Mouse (Mus musculus) hindbrain, postnatal 0 days (tissue): Measurements from ENCODE around the gene AI597479. TPM values are rescaled to one million over a fixed set of nuclear protein-coding genes. Genes with fewer than 3 reads are reported as not detected.
A peak's percentile ranks its signal among the peaks of the same experiment; 100 is the strongest.

ENCODE experiments used
- ATAC-seq: fragments of 200-750 bp; cut with Nextera tagmentation; 2 replicates; pipeline ENCODE4 v1.8.0; 2017; ENCODE audit warnings: mild to moderate bottlenecking, moderate TSS enrichment, moderate library complexity
- DNase-seq: peaks from one replicate; pipeline ENCODE4 v3.0.0-alpha.2; 2015; ENCODE audit warnings: low spot score
- H3K27ac ChIP-seq: fragments of 300-500 bp; sonication (generic); 2 replicates; pipeline ENCODE4 v1.5.1; 2014; ENCODE audit warnings: mild to moderate bottlenecking
- H3K27me3 ChIP-seq: fragments of 300-500 bp; sonication (generic); 2 replicates; pipeline ENCODE4 v1.6.1; 2014; ENCODE audit warnings: low read length, mixed read lengths; ENCODE audit not compliant: insufficient read depth
- H3K36me3 ChIP-seq: fragments of 300-500 bp; sonication (generic); 2 replicates; pipeline ENCODE4 v1.6.1; 2014; ENCODE audit warnings: low read length, mixed read lengths; ENCODE audit not compliant: insufficient read depth
- H3K4me1 ChIP-seq: fragments of 300-500 bp; sonication (generic); 2 replicates; pipeline ENCODE4 v1.6.1; 2014; ENCODE audit warnings: antibody characterized with exemption, low read length, mixed read lengths; ENCODE audit not compliant: insufficient read depth
- H3K4me2 ChIP-seq: fragments of 300-500 bp; sonication (generic); 2 replicates; pipeline ENCODE4 v1.6.1; 2014; ENCODE audit warnings: low read depth, mild to moderate bottlenecking, low read length, moderate library complexity, mixed read lengths
- H3K4me3 ChIP-seq: fragments of 300-500 bp; sonication (generic); 2 replicates; pipeline ENCODE4 v1.5.1; 2014; ENCODE audit warnings: low read length
- H3K9ac ChIP-seq: fragments of 300-500 bp; sonication (generic); replicated peaks from 2 replicates; pipeline ENCODE4 v1.6.1; 2014; ENCODE audit warnings: mild to moderate bottlenecking, low read length, moderate library complexity, mixed read lengths
- H3K9me3 ChIP-seq: fragments of 300-500 bp; sonication (generic); 2 replicates; pipeline ENCODE4 v1.6.1; 2016; ENCODE audit warnings: low read length, mixed read lengths
- CTCF ChIP-seq: IDR thresholded peaks from 2 replicates; pipeline ENCODE4 v1.5.1; 2016; ENCODE audit warnings: antibody characterized with exemption, control low read depth, low read depth
- WGBS: fragments of 180-500 bp; shearing (Covaris S2); extraction: QIAGEN DNeasy Blood & Tissue Kit; methylation state at CpG from one replicate; pipeline ENCODE4 v1.1.7; 2014; 5-methylcytosine and 5-hydroxymethylcytosine counted together
- polyA plus RNA-seq: library from polyadenylated mRNA; unstranded; fragments of >200 nt; fragmentation: Nextera tagmentation; extraction: Ambion mirVana; gene quantifications from 2 replicates; pipeline ENCODE4 v1.2.1, GENCODE M21; 2015
- total RNA-seq: library from RNA; depleted of rRNA; stranded (reverse); fragments of >200 nt; gene quantifications from 2 replicates; pipeline ENCODE4 v1.2.3, GENCODE M21; 2014; rRNA removed

The AI597479 gene
- total and polyA plus RNA-seq, 2 experiments from 2014 or later = 20.7 to 28.8 TPM

DNA sequence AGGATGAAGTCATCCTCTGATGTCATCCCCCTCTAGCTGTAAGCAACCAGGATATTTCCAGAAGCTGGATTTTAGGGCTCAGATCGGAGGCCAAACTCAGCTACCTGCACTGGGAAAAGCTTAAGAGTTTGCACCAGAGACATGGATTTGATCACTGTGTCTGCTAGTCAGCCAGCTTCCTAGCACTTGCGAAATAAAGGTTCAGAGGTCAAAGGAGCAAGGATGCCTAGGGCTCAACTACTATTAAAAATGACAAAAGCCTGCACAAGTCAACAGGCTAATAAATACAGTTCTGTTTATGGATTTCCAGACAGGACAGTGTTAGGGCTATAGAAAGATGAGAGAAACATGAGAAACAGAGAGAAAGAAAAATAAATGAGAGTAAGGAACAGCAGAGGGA, 59.4 kb downstream of the AI597479 start:
- Histone ChIP-seq H3K36me3 (no peaks in the 10 kb centered on the region), H3K4me1 (no peaks in the 10 kb centered on the region), H3K9ac (no peak overlapping the region), H3K27ac (no peak overlapping the region), H3K4me2 (no peak overlapping the region), H3K9me3 (no peaks in the 10 kb centered on the region), H3K4me3 (no peak overlapping the region), H3K27me3 (no peaks in the 10 kb centered on the region)
- WGBS = 83% methylated on average over 2 of the region's 2 CpGs
- ATAC-seq = no peak
- DNase-seq = no peak
- no peak for TF ChIP-seq CTCF

DNA sequence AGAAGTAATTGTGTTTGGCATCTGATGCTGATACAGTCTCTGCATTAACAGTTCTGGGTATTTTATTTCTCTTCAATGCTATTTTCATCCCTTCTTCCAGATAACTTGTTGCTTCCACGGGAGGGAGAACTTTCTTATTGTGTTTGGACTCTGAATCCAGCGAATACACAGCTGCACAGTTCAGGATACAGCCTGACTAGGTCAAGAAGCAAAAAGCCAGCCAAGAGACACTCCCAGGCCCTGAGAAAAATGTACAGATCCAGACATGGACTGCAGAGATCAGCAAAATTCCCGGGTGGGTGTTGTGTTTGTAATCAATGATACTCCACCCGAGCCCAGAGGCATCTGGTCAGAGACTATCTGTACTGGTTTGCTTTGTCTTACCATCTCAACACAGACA, 60.9 kb downstream of the AI597479 start:
- no peak for TF ChIP-seq CTCF
- no peak overlapping the region for H3K9ac ChIP-seq
- WGBS = 61% methylated on average over 4 of the region's 4 CpGs
- no peak overlapping the region for H3K4me2 ChIP-seq
- H3K9me3 ChIP-seq = no peaks in the 10 kb centered on the region
- no peaks in the 10 kb centered on the region for H3K27me3 ChIP-seq
- no peaks in the 10 kb centered on the region for H3K36me3 ChIP-seq
- no peak for DNase-seq
- H3K4me3 ChIP-seq = no peak overlapping the region
- no peak for ATAC-seq
- H3K4me1 ChIP-seq = no peaks in the 10 kb centered on the region
- no peak overlapping the region for H3K27ac ChIP-seq

DNA sequence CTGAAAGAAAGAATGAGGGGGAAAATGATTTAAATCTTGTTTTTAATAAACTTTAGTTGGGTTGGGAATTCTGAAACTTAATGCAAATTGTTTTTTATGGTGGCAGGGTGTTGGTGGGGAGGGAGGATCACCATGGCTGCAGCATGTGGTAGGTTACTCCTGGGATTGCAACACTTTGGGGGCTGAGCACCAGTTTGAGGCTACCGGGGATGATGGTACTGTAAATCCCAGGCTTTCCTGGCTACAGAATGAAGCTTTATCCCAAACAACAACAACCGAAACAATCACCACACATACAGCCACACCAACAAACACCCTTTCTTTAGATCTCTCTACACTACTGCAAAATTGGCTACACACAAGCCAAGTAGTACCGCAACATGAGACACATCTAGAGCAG, 63.9 kb downstream of the AI597479 start:
- Histone ChIP-seq H3K4me3 (no peak overlapping the region; the same call in 1 of the 2 replicates), H3K4me2 (0 out of 2 replicates have a peak overlapping the region, but pooled peaks have one; percentile 87), H3K9ac (no peak overlapping the region), H3K4me1 (no peaks in the 10 kb centered on the region), H3K27ac (no peak overlapping the region), H3K27me3 (no peaks in the 10 kb centered on the region), H3K36me3 (no peaks in the 10 kb centered on the region), H3K9me3 (0 out of 2 replicates have a peak, but pooled peaks cover 4% of the 10 kb centered on the region)
- no peak for DNase-seq
- WGBS = 93% methylated on average over 3 of the region's 3 CpGs
- no peak for ATAC-seq
- no peak for TF ChIP-seq CTCF

GRCm38 (mm10) chr1:43163084-43163466, 64.6 kb downstream of the AI597479 start:
- 2% methylated on average over 6 of the region's 6 CpGs for WGBS
- ATAC-seq (peak; percentile 28; the same call in 1 of the 2 replicates), DNase-seq (peak; percentile 17)
- H3K27ac ChIP-seq = peak overlapping the region; percentile 78
- H3K4me2 ChIP-seq = peak overlapping the region; percentile 87
- peak overlapping the region; percentile 66 for H3K4me3 ChIP-seq
- TF ChIP-seq CTCF = no peak
- 0 out of 2 replicates have a peak, but pooled peaks cover 4% of the 10 kb centered on the region for H3K9me3 ChIP-seq
- peak overlapping the region; percentile 78 for H3K9ac ChIP-seq
- no peaks in the 10 kb centered on the region for H3K4me1 ChIP-seq
- no peaks in the 10 kb centered on the region for H3K27me3 ChIP-seq
- no peaks in the 10 kb centered on the region for H3K36me3 ChIP-seq

DNA sequence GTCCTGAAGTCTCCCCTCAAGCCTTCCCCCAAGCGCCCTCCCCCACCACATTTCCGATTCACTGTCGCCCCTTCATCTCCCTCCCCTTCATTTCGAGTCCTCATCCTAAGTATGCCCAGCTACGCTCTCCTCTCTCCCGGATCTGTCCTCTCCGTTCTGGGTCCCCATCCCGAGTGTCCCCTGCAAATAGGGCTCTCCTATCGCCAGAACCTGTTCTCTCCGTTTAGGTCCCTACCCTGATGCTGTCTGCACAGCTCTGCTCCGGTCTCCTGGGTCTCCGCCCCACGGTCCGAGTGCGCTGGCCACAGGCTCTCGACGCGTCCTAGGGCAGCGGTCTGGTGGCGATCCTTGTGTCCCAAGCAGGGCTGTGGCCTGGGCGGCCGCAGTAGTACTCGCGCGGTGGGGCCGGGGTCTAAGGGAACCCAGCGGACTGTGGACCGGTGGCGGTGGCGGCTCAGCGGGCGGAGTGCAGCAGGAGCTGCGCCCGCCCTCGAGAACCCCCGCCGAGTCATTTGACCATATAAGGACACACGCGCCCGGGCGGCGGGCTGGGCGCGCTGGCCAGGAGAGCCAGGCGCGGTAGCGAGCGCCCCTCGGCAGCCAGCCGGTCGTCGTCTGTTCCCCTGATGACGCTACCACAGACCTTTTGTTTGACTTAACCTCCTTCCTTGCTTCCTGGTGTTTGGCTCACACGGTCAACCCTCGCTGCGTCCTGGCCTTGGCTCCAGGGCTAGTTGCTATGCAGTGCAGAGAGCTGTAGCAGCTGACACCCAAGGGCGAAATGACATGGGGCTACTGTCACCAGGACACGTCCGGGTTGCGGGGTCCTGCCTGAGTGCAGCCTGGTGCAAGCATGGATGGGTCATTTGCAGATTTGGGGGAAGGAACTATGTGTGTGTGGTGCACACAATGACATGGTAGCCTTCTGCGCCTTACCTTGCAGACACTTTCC, 65.2 kb downstream of the AI597479 start:
- H3K9ac ChIP-seq = peak overlapping the region; percentile 78
- no peaks in the 10 kb centered on the region for H3K4me1 ChIP-seq
- WGBS = 4% methylated on average over 61 of the region's 61 CpGs
- no peaks in the 10 kb centered on the region for H3K36me3 ChIP-seq
- 0 out of 2 replicates have a peak, but pooled peaks cover 4% of the 10 kb centered on the region for H3K9me3 ChIP-seq
- H3K4me3 ChIP-seq = peak overlapping the region; percentile 66
- H3K27me3 ChIP-seq = no peaks in the 10 kb centered on the region
- H3K27ac ChIP-seq = peak overlapping the region; percentile 78
- DNase-seq (peak; percentile 87), ATAC-seq (peak; percentile 93)
- TF ChIP-seq CTCF = no peak
- H3K4me2 ChIP-seq = peak overlapping the region; percentile 87

DNA sequence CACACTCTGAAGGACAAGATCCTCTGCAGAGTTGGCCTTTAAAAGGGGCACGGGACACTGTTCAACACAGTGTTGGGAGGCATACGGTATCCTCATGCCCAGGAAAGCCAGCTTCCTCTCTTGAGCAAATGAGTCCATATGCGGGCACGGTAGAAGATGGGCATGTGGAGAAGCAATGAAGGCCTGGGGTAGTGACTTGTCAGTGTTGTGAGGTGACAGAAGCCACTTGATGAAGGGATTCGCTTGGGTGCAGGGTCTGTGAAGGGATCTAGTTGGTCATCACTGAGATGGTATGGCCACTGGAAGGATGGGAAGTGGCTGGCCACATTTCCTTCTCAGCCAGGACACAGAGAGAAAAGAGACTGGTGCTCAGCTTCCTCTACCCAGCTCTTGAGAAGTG, 66.1 kb downstream of the AI597479 start:
- DNase-seq (no peak), ATAC-seq (no peak)
- H3K4me3 ChIP-seq = no peak overlapping the region
- no peaks in the 10 kb centered on the region for H3K27me3 ChIP-seq
- H3K9me3 ChIP-seq = 0 out of 2 replicates have a peak, but pooled peaks cover 4% of the 10 kb centered on the region
- TF ChIP-seq CTCF = no peak
- no peaks in the 10 kb centered on the region for H3K4me1 ChIP-seq
- WGBS = 94% methylated on average over 5 of the region's 5 CpGs
- no peaks in the 10 kb centered on the region for H3K36me3 ChIP-seq
- no peak overlapping the region for H3K4me2 ChIP-seq
- H3K9ac ChIP-seq = no peak overlapping the region
- H3K27ac ChIP-seq = no peak overlapping the region

Other genes starting within 250 kb of the AI597479 start
- gene Mrps9, start 247.5 kb upstream of the AI597479 start, total RNA-seq = 21.2 and 27.8 TPM in 2 replicates
- 33.6 and 36.9 TPM in 2 replicates for gene Mrps9, start 247.5 kb upstream of the AI597479 start, polyA plus RNA-seq
- 14.6 and 19.9 TPM in 2 replicates for gene Gpr45, start 145.8 kb upstream of the AI597479 start, total RNA-seq
- gene Gpr45, start 145.8 kb upstream of the AI597479 start, polyA plus RNA-seq = 8.4 and 10.4 TPM in 2 replicates
- gene Tgfbrap1, start 73 bp upstream of the AI597479 start, total RNA-seq = 42.1 and 50.9 TPM in 2 replicates
- gene Tgfbrap1, start 73 bp upstream of the AI597479 start, polyA plus RNA-seq = 13.3 and 13.6 TPM in 2 replicates
- 29.7 and 37.7 TPM in 2 replicates for gene Fhl2, start 98.3 kb downstream of the AI597479 start, total RNA-seq
- 24.5 and 25.6 TPM in 2 replicates for gene Fhl2, start 98.3 kb downstream of the AI597479 start, polyA plus RNA-seq